Mouse (Mus musculus): ENCODE measurements at regions not wholly inside any gene's neighbourhood (a gene's known extent, or its start where the extent isn't known, plus 50 kb on each side); places are given as distances from the start of the nearest gene placed in this dataset.

DNA sequence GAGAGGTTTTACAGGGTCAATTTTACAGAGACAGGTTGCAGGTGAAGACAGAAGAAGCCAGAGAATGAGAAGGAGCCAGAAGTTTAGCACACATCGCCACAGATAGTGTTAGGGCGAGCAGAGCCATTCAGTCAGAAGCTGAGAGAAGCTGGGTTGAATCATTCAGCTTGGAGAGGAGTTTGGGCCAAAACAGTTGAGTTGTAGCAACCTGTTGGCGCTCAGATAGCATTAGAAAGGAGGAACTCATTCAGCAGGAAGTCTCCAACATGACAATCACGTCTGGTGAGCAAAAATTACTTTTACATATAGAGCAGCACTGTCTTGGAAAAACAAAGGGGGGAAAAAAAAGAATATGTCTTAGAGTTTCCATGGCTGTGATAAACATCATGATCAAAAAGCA, 53.2 kb downstream of the Fam43a start:
- Histone ChIP-seq H3K27me3 (ENCODE audit: control insufficient read depth, insufficient read depth, low read length) (no peaks in the 10 kb centered on the region), H3K36me3 (ENCODE audit: control insufficient read depth, insufficient read depth) (no peaks in the 10 kb centered on the region), H3K9me3 (replicated peaks; ENCODE audit: control insufficient read depth, low read length) (peaks cover 5% of the 10 kb centered on the region; the same call in 1 of the 2 replicates), H3K27ac (ENCODE audit: low read length) (no peak overlapping the region), H3K4me1 (ENCODE audit: control insufficient read depth, insufficient read depth, low read length) (no peaks in the 10 kb centered on the region), H3K4me2 (ENCODE audit: low read depth, low read length) (no peak overlapping the region), H3K9ac (ENCODE audit: low read length) (no peak overlapping the region), H3K4me3 (ENCODE audit: low read length) (no peak overlapping the region)
- no peak for ATAC-seq (replicated peaks; ENCODE audit: extremely low read depth, insufficient read depth, low FRiP score)
- WGBS = 59% methylated on average over 4 of the region's 4 CpGs

DNA sequence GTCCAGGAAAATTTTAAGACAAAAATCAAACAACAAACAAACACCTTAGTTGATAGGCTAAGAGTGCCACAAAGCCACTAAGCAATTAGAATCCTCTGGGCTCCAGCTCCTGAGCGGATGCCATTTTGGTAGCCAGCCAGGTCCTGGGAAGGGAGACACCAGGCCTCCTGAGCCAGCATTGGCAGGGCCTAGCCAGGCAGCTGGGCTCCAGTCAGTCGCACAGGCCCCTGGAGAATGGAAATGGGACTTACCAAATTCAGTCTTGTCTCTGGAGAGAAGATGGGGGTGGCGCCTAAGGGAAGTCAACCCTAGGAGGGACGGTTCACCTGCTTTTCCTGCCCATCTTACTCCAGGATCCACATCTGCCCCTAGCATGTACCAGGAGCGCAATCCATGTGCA, 54.3 kb downstream of the Fam43a start:
- 80% methylated on average over 5 of the region's 5 CpGs for WGBS
- Histone ChIP-seq H3K4me3 (ENCODE audit: low read length) (no peak overlapping the region), H3K36me3 (ENCODE audit: control insufficient read depth, insufficient read depth) (no peaks in the 10 kb centered on the region), H3K4me2 (ENCODE audit: low read depth, low read length) (no peak overlapping the region), H3K27me3 (ENCODE audit: control insufficient read depth, insufficient read depth, low read length) (no peaks in the 10 kb centered on the region), H3K4me1 (ENCODE audit: control insufficient read depth, insufficient read depth, low read length) (no peaks in the 10 kb centered on the region), H3K9me3 (replicated peaks; ENCODE audit: control insufficient read depth, low read length) (peaks cover 5% of the 10 kb centered on the region; the same call in 1 of the 2 replicates), H3K27ac (ENCODE audit: low read length) (peak overlapping the region; percentile 5; the same call in 1 of the 2 replicates), H3K9ac (ENCODE audit: low read length) (no peak overlapping the region)
- no peak for ATAC-seq (replicated peaks; ENCODE audit: extremely low read depth, insufficient read depth, low FRiP score)

DNA sequence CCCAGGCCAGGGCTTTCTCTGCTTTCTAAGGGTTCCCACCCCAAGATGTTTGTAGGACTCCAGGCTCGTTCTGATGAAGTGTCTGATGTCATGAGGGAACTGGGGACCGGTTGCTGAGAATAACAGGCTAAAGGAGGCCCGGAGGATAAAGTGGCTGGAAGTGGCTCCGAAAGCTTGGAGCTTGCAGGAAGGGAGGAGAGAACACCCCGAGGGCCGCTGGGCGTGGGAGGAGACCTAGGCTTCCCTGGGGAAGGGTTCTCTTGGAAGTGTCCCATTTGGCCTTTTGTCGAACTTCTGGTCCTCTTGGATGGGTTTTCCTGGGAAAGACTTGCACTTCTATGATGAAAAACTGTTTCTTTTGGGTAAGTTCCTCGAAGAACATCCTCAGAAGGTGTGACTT, 54.7 kb downstream of the Fam43a start:
- peaks cover 3% of the 10 kb centered on the region; the same call in 1 of the 2 replicates for H3K9me3 ChIP-seq (replicated peaks; ENCODE audit: control insufficient read depth, low read length)
- no peak overlapping the region for H3K4me3 ChIP-seq (ENCODE audit: low read length)
- no peak for ATAC-seq (replicated peaks; ENCODE audit: extremely low read depth, insufficient read depth, low FRiP score)
- no peak overlapping the region for H3K9ac ChIP-seq (ENCODE audit: low read length)
- no peak overlapping the region for H3K4me2 ChIP-seq (ENCODE audit: low read depth, low read length)
- no peaks in the 10 kb centered on the region for H3K4me1 ChIP-seq (ENCODE audit: control insufficient read depth, insufficient read depth, low read length)
- H3K27me3 ChIP-seq (ENCODE audit: control insufficient read depth, insufficient read depth, low read length) = no peaks in the 10 kb centered on the region
- WGBS = 50% methylated on average over 9 of the region's 9 CpGs
- no peaks in the 10 kb centered on the region for H3K36me3 ChIP-seq (ENCODE audit: control insufficient read depth, insufficient read depth)
- H3K27ac ChIP-seq (ENCODE audit: low read length) = no peak overlapping the region; the same call in 1 of the 2 replicates

DNA sequence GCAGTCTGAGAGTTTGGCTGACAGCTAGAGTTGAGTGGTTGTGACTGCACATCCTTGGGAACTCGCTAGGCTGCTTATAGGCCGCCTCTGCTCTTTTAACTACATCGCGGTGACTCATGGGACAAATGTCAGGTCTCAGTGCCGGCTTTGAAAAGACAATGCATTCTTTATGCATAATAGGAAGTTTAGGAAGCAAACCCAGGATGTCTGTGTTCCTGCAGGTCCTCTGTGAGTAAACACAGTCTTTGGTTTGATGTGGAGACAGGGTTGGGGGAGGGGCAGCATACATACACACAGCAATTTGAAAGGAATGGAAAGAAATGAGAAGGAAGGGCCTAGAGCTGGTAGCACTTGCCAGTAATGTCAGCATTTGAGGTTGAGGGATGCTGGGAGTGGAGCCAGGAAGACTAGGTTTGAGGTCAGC, 56.3 kb downstream of the Fam43a start:
- Histone ChIP-seq H3K9me3 (replicated peaks; ENCODE audit: control insufficient read depth, low read length) (no peaks in the 10 kb centered on the region), H3K4me3 (ENCODE audit: low read length) (no peak overlapping the region), H3K4me2 (ENCODE audit: low read depth, low read length) (no peak overlapping the region), H3K36me3 (ENCODE audit: control insufficient read depth, insufficient read depth) (no peaks in the 10 kb centered on the region), H3K9ac (ENCODE audit: low read length) (no peak overlapping the region), H3K27ac (ENCODE audit: low read length) (peak overlapping the region; percentile 55; the same call in 1 of the 2 replicates), H3K27me3 (ENCODE audit: control insufficient read depth, insufficient read depth, low read length) (no peaks in the 10 kb centered on the region), H3K4me1 (ENCODE audit: control insufficient read depth, insufficient read depth, low read length) (no peaks in the 10 kb centered on the region)
- WGBS = 46% methylated on average over 5 of the region's 5 CpGs
- ATAC-seq (replicated peaks; ENCODE audit: extremely low read depth, insufficient read depth, low FRiP score) = no peak

DNA sequence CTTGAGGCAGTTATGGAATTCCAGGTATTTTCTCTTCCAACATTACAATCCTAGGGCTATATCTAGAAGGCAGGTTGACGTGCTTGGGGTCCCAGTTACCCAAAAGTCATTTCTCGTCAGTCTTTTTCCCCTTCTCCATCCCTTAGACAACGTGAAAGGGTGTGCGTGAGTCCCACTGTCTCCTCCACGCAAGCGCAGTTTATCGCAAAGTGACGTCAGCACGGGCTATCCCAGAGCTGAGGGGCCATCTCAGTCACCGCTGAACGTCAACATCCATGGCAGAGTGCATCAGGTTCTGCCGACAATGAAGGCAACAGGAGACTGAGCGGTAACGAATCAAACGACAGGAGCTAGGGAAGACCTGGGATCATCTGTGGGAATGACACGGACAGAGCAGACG, 57.4 kb downstream of the Fam43a start:
- H3K27me3 ChIP-seq (ENCODE audit: control insufficient read depth, insufficient read depth, low read length) = no peaks in the 10 kb centered on the region
- 79% methylated on average over 17 of the region's 17 CpGs for WGBS
- ATAC-seq (replicated peaks; ENCODE audit: extremely low read depth, insufficient read depth, low FRiP score) = no peak
- no peak overlapping the region for H3K27ac ChIP-seq (ENCODE audit: low read length)
- no peaks in the 10 kb centered on the region for H3K9me3 ChIP-seq (replicated peaks; ENCODE audit: control insufficient read depth, low read length)
- no peak overlapping the region for H3K4me3 ChIP-seq (ENCODE audit: low read length)
- H3K4me2 ChIP-seq (ENCODE audit: low read depth, low read length) = no peak overlapping the region
- H3K36me3 ChIP-seq (ENCODE audit: control insufficient read depth, insufficient read depth) = no peaks in the 10 kb centered on the region
- no peak overlapping the region for H3K9ac ChIP-seq (ENCODE audit: low read length)
- H3K4me1 ChIP-seq (ENCODE audit: control insufficient read depth, insufficient read depth, low read length) = no peaks in the 10 kb centered on the region

DNA sequence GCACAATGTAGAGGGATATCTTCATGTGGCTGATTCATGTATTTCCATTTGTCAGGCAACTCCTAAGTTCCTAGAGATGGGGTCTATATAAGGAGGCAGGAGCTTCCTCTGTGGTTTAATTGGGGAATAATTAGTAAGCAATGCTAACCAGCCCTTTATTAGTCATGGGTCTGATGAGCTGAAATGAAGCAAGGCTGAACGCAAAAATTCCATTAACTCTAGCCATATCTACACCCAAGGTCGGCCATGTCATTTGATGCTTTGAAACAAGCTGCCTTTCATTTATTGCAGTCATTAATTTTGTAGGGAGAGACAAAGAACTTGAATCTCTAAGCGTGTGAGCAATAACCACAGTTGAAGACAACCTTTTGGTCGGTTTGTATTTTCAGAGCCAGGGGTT, 59.4 kb downstream of the Fam43a start:
- no peaks in the 10 kb centered on the region for H3K4me1 ChIP-seq (ENCODE audit: control insufficient read depth, insufficient read depth, low read length)
- no peak overlapping the region for H3K27ac ChIP-seq (ENCODE audit: low read length)
- H3K9me3 ChIP-seq (replicated peaks; ENCODE audit: control insufficient read depth, low read length) = no peaks in the 10 kb centered on the region
- 84% methylated on average over 4 of the region's 4 CpGs for WGBS
- H3K9ac ChIP-seq (ENCODE audit: low read length) = no peak overlapping the region
- H3K4me3 ChIP-seq (ENCODE audit: low read length) = no peak overlapping the region
- H3K36me3 ChIP-seq (ENCODE audit: control insufficient read depth, insufficient read depth) = no peaks in the 10 kb centered on the region
- no peak for ATAC-seq (replicated peaks; ENCODE audit: extremely low read depth, insufficient read depth, low FRiP score)
- no peaks in the 10 kb centered on the region for H3K27me3 ChIP-seq (ENCODE audit: control insufficient read depth, insufficient read depth, low read length)
- no peak overlapping the region for H3K4me2 ChIP-seq (ENCODE audit: low read depth, low read length)

DNA sequence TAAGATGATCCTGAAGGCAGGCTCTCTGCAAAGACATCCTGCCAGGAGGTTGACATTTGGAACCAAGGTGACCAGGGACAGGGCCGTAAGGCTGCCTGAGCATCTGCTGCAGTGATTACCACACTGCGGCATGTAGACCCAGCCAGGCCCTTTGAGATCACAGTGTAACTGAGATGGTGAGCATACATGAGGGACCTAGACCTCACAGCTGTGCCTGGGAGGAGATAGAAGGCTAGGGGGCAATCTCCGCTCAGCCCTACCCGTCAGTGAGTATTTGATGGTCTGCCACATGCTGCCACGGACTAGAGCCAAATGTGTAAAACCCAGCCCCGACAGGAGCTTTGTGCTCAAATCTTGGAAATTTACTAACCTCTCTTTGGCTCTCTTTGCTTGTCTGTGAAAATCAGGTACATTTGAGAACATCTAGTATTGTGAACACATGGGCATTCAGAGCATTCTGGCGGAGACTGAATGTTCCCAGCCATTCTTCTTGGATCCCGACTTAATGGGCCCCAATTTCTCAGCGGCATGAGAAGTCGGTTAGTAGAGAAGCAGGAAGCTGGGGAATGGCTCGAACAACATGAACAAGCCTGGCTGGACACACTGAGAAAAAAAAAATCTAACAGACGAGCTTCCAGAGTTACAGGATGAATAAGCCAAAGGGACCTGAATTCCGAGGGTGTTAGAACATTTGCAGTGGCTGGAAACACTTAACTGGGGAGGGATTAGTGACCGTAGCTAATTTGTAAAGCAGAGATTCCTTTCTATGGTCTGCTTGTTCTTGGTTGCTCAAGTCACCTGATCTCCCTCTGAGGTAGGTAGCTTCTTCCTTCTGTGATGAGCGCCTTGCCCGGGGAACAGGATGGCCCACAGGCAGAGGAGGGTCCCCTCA, 61.8 kb downstream of the Fam43a start:
- Histone ChIP-seq H3K27ac (ENCODE audit: low read length) (no peak overlapping the region), H3K4me2 (ENCODE audit: low read depth, low read length) (no peak overlapping the region), H3K4me1 (ENCODE audit: control insufficient read depth, insufficient read depth, low read length) (no peaks in the 10 kb centered on the region), H3K27me3 (ENCODE audit: control insufficient read depth, insufficient read depth, low read length) (0 out of 2 replicates have a peak, but pooled peaks cover 3% of the 10 kb centered on the region), H3K9me3 (replicated peaks; ENCODE audit: control insufficient read depth, low read length) (no peaks in the 10 kb centered on the region), H3K36me3 (ENCODE audit: control insufficient read depth, insufficient read depth) (no peaks in the 10 kb centered on the region), H3K4me3 (ENCODE audit: low read length) (no peak overlapping the region), H3K9ac (ENCODE audit: low read length) (no peak overlapping the region)
- 71% methylated on average over 16 of the region's 16 CpGs for WGBS
- ATAC-seq (replicated peaks; ENCODE audit: extremely low read depth, insufficient read depth, low FRiP score) = no peak

DNA sequence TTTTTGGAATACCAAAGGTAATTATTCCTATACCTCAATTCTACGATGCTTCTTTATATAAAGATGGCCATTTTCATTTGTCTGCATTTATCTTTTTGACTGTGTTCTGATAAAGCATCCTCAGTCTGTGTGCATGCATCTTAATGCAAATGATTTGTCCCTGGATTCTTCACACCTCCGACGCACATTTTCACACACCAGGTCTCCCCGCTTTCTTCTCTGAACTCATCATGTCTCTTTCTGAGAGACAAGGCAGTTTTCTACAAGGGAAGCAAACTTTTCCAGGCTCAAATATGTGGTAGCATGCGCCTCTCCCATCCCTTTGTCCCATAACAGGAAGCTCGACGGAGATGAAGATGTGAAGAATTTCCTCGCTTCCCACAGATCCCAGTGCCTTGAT, 63.5 kb downstream of the Fam43a start:
- no peaks in the 10 kb centered on the region for H3K36me3 ChIP-seq (ENCODE audit: control insufficient read depth, insufficient read depth)
- no peak for ATAC-seq (replicated peaks; ENCODE audit: extremely low read depth, insufficient read depth, low FRiP score)
- no peak overlapping the region for H3K9ac ChIP-seq (ENCODE audit: low read length)
- no peak overlapping the region for H3K27ac ChIP-seq (ENCODE audit: low read length)
- no peak overlapping the region for H3K4me3 ChIP-seq (ENCODE audit: low read length)
- H3K4me1 ChIP-seq (ENCODE audit: control insufficient read depth, insufficient read depth, low read length) = no peaks in the 10 kb centered on the region
- no peaks in the 10 kb centered on the region for H3K9me3 ChIP-seq (replicated peaks; ENCODE audit: control insufficient read depth, low read length)
- 70% methylated on average over 8 of the region's 8 CpGs for WGBS
- H3K27me3 ChIP-seq (ENCODE audit: control insufficient read depth, insufficient read depth, low read length) = 0 out of 2 replicates have a peak, but pooled peaks cover 3% of the 10 kb centered on the region
- H3K4me2 ChIP-seq (ENCODE audit: low read depth, low read length) = no peak overlapping the region

DNA sequence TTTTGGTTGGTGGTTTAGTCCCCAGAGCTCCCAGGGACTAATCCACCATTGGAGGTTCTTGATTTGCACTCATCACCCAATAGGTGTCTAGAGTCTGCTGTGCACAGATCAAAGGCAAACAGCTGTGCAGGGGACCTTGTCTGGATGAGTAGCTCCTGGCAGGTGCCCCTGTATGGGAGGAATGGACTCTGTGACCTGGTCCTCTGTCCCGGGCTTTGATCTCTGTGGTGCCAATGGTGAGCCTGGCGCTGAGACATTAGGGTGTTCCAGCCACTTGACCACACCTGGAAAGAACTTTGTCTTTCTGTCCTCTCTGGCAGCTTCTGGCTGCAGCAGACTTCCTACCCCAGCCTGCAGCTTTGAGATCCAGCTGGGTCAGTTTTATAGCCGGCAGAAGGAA, 64.4 kb downstream of the Fam43a start:
- WGBS = 77% methylated on average over 3 of the region's 3 CpGs
- ATAC-seq (replicated peaks; ENCODE audit: extremely low read depth, insufficient read depth, low FRiP score) = no peak
- H3K27me3 ChIP-seq (ENCODE audit: control insufficient read depth, insufficient read depth, low read length) = 0 out of 2 replicates have a peak, but pooled peaks cover 3% of the 10 kb centered on the region

More for the DNA sequence above, 64.4 kb downstream of the Fam43a start:
- Histone ChIP-seq H3K4me1 (ENCODE audit: control insufficient read depth, insufficient read depth, low read length) (no peaks in the 10 kb centered on the region), H3K9ac (ENCODE audit: low read length) (no peak overlapping the region), H3K36me3 (ENCODE audit: control insufficient read depth, insufficient read depth) (no peaks in the 10 kb centered on the region), H3K4me3 (ENCODE audit: low read length) (no peak overlapping the region), H3K4me2 (ENCODE audit: low read depth, low read length) (no peak overlapping the region), H3K27ac (ENCODE audit: low read length) (no peak overlapping the region), H3K9me3 (replicated peaks; ENCODE audit: control insufficient read depth, low read length) (no peaks in the 10 kb centered on the region)
